Mouse (Mus musculus): Measurements from ENCODE around the gene Abcg1. TPM values are rescaled to one million over a fixed set of nuclear protein-coding genes. Genes with fewer than 3 reads are reported as not detected.
A peak's percentile ranks its signal among the peaks of the same experiment; 100 is the strongest.

Gene Abcg1
- total and polyA plus RNA-seq, 2 experiments from 2014 or later: 17.4 to 34.9 TPM

GRCm38 (mm10) chr17:31075471-31075870, 18.0 kb downstream of the Abcg1 start:
- DNase-seq (ENCODE audit: low spot score) (no peak), ATAC-seq (no peak)
- Histone ChIP-seq H3K9ac (replicated peaks; ENCODE audit: low read length) (no peak overlapping the region), H3K36me3 (ENCODE audit: insufficient read depth, low read length) (no peaks in the 10 kb centered on the region), H3K4me2 (ENCODE audit: low read depth, low read length) (no peak overlapping the region), H3K27me3 (ENCODE audit: insufficient read depth, low read length) (no peaks in the 10 kb centered on the region), H3K4me3 (ENCODE audit: low read length) (no peak overlapping the region), H3K9me3 (ENCODE audit: low read length) (no peaks in the 10 kb centered on the region), H3K27ac (no peak overlapping the region), H3K4me1 (ENCODE audit: insufficient read depth, low read length) (peaks cover 45% of the 10 kb centered on the region)
- no peak for TF ChIP-seq CTCF (IDR thresholded peaks at IDR 0.05; ENCODE audit: low read depth)
- 86% methylated on average over 5 of the region's 5 CpGs for WGBS

DNA sequence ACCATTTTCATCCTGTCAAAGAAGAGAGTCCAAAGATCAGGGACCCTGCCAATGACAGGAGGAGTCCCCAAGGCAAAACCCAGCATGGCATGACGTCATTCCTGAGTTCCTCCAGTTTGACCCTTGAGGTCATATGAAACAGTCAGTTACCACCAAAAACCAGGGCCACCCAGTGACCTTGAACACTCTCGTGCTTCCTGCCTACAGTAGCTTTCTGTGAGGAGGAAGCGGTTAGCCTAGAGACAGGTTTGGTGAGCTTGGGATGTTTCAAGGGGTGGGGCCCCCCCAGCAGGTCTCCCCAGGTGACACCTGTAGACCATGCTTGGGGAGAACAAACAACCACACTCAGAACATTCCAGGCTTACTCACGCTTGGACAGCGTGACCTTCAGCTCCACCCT, 20.1 kb downstream of the Abcg1 start:
- WGBS: 73% methylated on average over 5 of the region's 5 CpGs
- no peak for TF ChIP-seq CTCF (IDR thresholded peaks at IDR 0.05; ENCODE audit: low read depth)
- H3K4me3 ChIP-seq (ENCODE audit: low read length): no peak overlapping the region
- peaks cover 26% of the 10 kb centered on the region for H3K4me1 ChIP-seq (ENCODE audit: insufficient read depth, low read length)
- DNase-seq (ENCODE audit: low spot score): no peak
- no peak overlapping the region for H3K27ac ChIP-seq
- no peak overlapping the region for H3K4me2 ChIP-seq (ENCODE audit: low read depth, low read length)
- H3K36me3 ChIP-seq (ENCODE audit: insufficient read depth, low read length): no peaks in the 10 kb centered on the region
- H3K27me3 ChIP-seq (ENCODE audit: insufficient read depth, low read length): no peaks in the 10 kb centered on the region
- no peaks in the 10 kb centered on the region for H3K9me3 ChIP-seq (ENCODE audit: low read length)
- no peak for ATAC-seq
- H3K9ac ChIP-seq (replicated peaks; ENCODE audit: low read length): no peak overlapping the region

DNA sequence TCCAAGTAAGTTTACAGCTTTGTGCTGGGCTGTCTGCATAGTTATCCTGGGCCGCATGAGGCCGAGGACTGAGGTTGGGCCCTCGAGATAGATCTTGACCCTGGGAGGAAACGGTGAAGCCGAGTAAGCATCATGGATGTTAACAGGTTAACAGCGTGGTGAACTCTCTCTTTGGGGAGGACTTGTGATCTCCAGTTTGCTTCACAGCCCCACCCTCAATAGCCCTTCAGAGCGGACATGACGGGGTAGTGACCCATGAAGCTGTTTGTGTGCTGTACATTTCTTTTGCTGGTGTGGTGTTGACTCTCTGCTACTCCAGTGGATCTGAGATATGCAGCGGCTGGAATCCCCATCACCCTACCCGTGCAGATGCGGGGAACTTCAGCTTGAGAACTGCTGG, 21.1 kb downstream of the Abcg1 start:
- no peak overlapping the region for H3K4me2 ChIP-seq (ENCODE audit: low read depth, low read length)
- H3K4me3 ChIP-seq (ENCODE audit: low read length): no peak overlapping the region
- no peak for ATAC-seq
- H3K9me3 ChIP-seq (ENCODE audit: low read length): no peaks in the 10 kb centered on the region
- no peak overlapping the region for H3K9ac ChIP-seq (replicated peaks; ENCODE audit: low read length)
- H3K36me3 ChIP-seq (ENCODE audit: insufficient read depth, low read length): no peaks in the 10 kb centered on the region
- peak overlapping the region; percentile 45; the same call in 1 of the 2 replicates for H3K27ac ChIP-seq
- no peak for TF ChIP-seq CTCF (IDR thresholded peaks at IDR 0.05; ENCODE audit: low read depth)
- WGBS: 75% methylated on average over 11 of the region's 11 CpGs
- DNase-seq (ENCODE audit: low spot score): no peak
- H3K27me3 ChIP-seq (ENCODE audit: insufficient read depth, low read length): no peaks in the 10 kb centered on the region
- H3K4me1 ChIP-seq (ENCODE audit: insufficient read depth, low read length): peaks cover 19% of the 10 kb centered on the region

DNA sequence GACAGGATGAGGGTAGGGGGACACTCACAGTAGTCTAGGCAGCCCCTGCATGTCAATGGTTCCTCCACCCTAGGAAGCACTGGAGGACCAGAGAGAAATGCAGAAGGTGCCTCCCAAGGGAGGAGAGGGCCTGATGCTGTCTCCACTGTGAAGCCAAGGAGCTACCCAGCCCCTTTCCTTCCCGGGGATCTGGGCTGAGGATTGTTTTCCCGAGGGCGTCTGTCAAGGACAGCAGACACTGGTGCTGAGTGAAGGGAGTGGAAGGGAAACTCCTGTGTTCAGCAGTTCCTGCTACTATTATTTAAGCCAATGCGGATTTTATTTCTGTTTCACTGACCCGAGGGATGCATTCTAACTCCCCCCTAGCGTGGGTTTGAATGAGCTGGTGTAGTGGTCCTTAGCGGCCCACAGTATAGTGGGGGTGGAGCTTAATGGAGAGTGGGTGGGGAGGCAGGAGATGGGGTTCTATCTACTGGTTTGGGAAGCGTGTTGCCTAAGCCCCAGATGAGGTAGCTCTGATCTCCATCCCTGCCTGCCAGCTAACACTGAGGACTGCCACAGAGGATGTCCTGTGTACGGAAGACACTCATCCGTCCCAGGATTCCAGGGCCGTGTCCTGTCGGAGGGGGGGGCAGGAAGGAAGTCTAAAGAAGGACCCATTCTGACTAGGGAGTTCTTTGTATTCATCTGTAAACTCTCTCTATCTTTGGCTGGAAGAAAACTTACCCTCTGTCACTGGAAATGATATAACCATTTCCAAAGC, 21.8 kb downstream of the Abcg1 start:
- Histone ChIP-seq H3K4me1 (ENCODE audit: insufficient read depth, low read length) (peaks cover 12% of the 10 kb centered on the region), H3K9me3 (ENCODE audit: low read length) (no peaks in the 10 kb centered on the region), H3K27me3 (ENCODE audit: insufficient read depth, low read length) (no peaks in the 10 kb centered on the region), H3K9ac (replicated peaks; ENCODE audit: low read length) (no peak overlapping the region), H3K36me3 (ENCODE audit: insufficient read depth, low read length) (no peaks in the 10 kb centered on the region), H3K4me2 (ENCODE audit: low read depth, low read length) (no peak overlapping the region), H3K4me3 (ENCODE audit: low read length) (no peak overlapping the region), H3K27ac (peak overlapping the region; percentile 45; the same call in 1 of the 2 replicates)
- no peak for TF ChIP-seq CTCF (IDR thresholded peaks at IDR 0.05; ENCODE audit: low read depth)
- ATAC-seq (peak; percentile 27; the same call in 1 of the 2 replicates), DNase-seq (ENCODE audit: low spot score) (no peak)
- 50% methylated on average over 12 of the region's 12 CpGs for WGBS

- ATAC-seq: no peak
- Histone ChIP-seq H3K36me3 (ENCODE audit: insufficient read depth, low read length) (no peaks in the 10 kb centered on the region), H3K27ac (no peak overlapping the region), H3K4me2 (ENCODE audit: low read depth, low read length) (no peak overlapping the region), H3K27me3 (ENCODE audit: insufficient read depth, low read length) (no peaks in the 10 kb centered on the region), H3K9me3 (ENCODE audit: low read length) (no peaks in the 10 kb centered on the region), H3K9ac (replicated peaks; ENCODE audit: low read length) (no peak overlapping the region), H3K4me1 (ENCODE audit: insufficient read depth, low read length) (peaks cover 12% of the 10 kb centered on the region), H3K4me3 (ENCODE audit: low read length) (no peak overlapping the region)
- TF ChIP-seq CTCF (IDR thresholded peaks at IDR 0.05; ENCODE audit: low read depth): no peak
- no peak for DNase-seq (ENCODE audit: low spot score)
- 93% methylated on average over 4 of the region's 4 CpGs for WGBS
These were observed 25.0 kb downstream of the Abcg1 start for GRCm38 (mm10) chr17:31082296-31083078.

DNA sequence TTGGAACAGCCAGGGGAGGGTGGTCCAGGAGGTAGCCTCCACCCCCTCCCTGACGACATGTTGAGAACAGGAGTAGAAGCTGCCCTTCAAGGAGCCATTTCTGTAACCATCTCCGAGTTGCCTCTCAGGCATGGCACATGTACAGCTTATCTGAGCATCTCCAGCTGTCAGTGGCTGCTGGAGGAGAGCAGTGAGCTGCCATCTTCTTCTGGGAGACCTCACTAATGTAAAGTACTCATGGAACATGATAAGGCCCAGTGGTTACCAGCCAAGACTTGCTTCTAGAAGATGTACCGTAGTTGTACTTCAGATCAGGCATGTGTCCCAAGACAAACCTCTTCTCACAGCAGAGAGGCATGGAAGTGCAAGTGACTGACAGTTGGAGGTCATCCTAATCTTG, 28.0 kb downstream of the Abcg1 start:
- Histone ChIP-seq H3K4me3 (ENCODE audit: low read length) (no peak overlapping the region), H3K4me2 (ENCODE audit: low read depth, low read length) (no peak overlapping the region), H3K4me1 (ENCODE audit: insufficient read depth, low read length) (peaks cover 22% of the 10 kb centered on the region), H3K9me3 (ENCODE audit: low read length) (no peaks in the 10 kb centered on the region), H3K27me3 (ENCODE audit: insufficient read depth, low read length) (no peaks in the 10 kb centered on the region), H3K36me3 (ENCODE audit: insufficient read depth, low read length) (no peaks in the 10 kb centered on the region), H3K27ac (no peak overlapping the region), H3K9ac (replicated peaks; ENCODE audit: low read length) (no peak overlapping the region)
- no peak for TF ChIP-seq CTCF (IDR thresholded peaks at IDR 0.05; ENCODE audit: low read depth)
- ATAC-seq (no peak), DNase-seq (ENCODE audit: low spot score) (no peak)
- 95% methylated on average over 3 of the region's 3 CpGs for WGBS

Data from hindbrain, postnatal 0 days (tissue).